ENCODE assay signal across 24 mouse cellular contexts in the genomic region with DNA sequence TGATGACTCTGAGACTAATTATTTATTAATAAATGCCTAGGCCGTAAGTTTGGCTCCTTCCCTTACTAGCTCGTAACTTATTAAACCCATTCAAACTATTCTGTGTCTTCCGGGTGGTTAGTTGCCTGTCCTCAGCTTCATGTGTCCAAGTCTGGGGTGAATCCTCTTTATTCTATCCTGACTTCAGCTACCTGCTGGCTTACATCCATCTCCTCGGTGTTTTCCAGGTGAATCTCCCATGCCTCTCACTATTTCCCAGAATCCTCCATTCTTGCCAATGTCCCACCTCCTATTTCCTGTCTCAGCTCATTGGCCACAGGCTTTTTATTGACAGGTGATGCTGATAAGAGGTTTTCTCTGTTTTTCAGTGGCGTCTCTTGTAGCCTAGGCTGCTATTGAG.
"Had no signal": no experiment of that assay in that cellular context is flagged by ENCODE, and none has a peak within 500 bp of the region (broad histone marks: within the 10 kb centered on the region; RNA-seq: fewer than 3 reads in every experiment).

No protein-coding gene starts in this region.

- H3K9ac ChIP-seq: forebrain, postnatal 0 days; heart, embryonic 13.5 days; heart, embryonic 15.5 days; hindbrain, embryonic 13.5 days; hindbrain, embryonic 15.5 days; limb, embryonic 12.5 days; liver, embryonic 13.5 days; liver, embryonic 15.5 days; liver, postnatal 0 days had no signal

- H3K36me3 ChIP-seq: heart, embryonic 13.5 days; heart, embryonic 15.5 days; hindbrain, embryonic 13.5 days; hindbrain, embryonic 15.5 days; limb, embryonic 10.5 days; limb, embryonic 12.5 days; liver, embryonic 13.5 days; liver, embryonic 15.5 days had no signal

- H3K4me3 ChIP-seq: heart, adult 2 months; heart, embryonic 13.5 days; heart, embryonic 15.5 days; hindbrain, embryonic 13.5 days; hindbrain, embryonic 15.5 days; layer of hippocampus, adult 2 months; left cerebral cortex, adult 2 months; limb, embryonic 10.5 days; limb, embryonic 12.5 days; liver, embryonic 13.5 days; liver, embryonic 15.5 days had no signal

- H3K9me3 ChIP-seq: heart, embryonic 13.5 days; heart, embryonic 15.5 days; hindbrain, embryonic 13.5 days; hindbrain, embryonic 15.5 days; limb, embryonic 10.5 days; limb, embryonic 12.5 days; liver, embryonic 13.5 days; liver, embryonic 15.5 days had no signal

- ATAC-seq: forebrain, postnatal 0 days; hindbrain, postnatal 0 days; intestine, embryonic 16.5 days; liver, postnatal 0 days had no signal

- H3K27me3 ChIP-seq: heart, embryonic 13.5 days; heart, embryonic 15.5 days; hindbrain, embryonic 13.5 days; hindbrain, embryonic 15.5 days; limb, embryonic 12.5 days; liver, embryonic 13.5 days; liver, embryonic 15.5 days had no signal

- H3K27ac ChIP-seq: heart, adult 2 months; heart, embryonic 13.5 days; heart, embryonic 15.5 days; hindbrain, embryonic 13.5 days; hindbrain, embryonic 15.5 days; hindbrain, postnatal 0 days; kidney, postnatal 0 days; layer of hippocampus, adult 2 months; left cerebral cortex, adult 2 months; limb, embryonic 10.5 days; limb, embryonic 12.5 days; liver, embryonic 13.5 days; liver, embryonic 15.5 days had no signal

- H3K4me2 ChIP-seq: heart, embryonic 11.5 days; heart, embryonic 13.5 days; heart, embryonic 15.5 days; hindbrain, embryonic 13.5 days; hindbrain, embryonic 15.5 days; limb, embryonic 12.5 days; liver, embryonic 11.5 days; liver, embryonic 13.5 days; liver, embryonic 15.5 days had no signal

- H3K4me1 ChIP-seq: heart, embryonic 13.5 days; hindbrain, embryonic 13.5 days; hindbrain, embryonic 15.5 days; limb, embryonic 10.5 days; limb, embryonic 12.5 days had no signal

- DNase-seq: forebrain, postnatal 0 days; gastrocnemius, postnatal 14 days; gastrocnemius, postnatal 36 days; heart, adult 11 months; heart, adult 2 months; heart, postnatal 14 days; heart, postnatal 36 days; liver; liver, embryonic 13.5 days; liver, postnatal 0 days had no signal
